Mouse (Mus musculus) embryonic fibroblast, embryonic 13.5 days (primary cell): Measurements from ENCODE around the gene Saa2.

ENCODE experiments used
- CTCF ChIP-seq: IDR thresholded peaks from 2 replicates; pipeline ENCODE4 v1.5.1; 2011; ENCODE audit warnings: mild to moderate bottlenecking, control low read depth, low read length, moderate library complexity, borderline replicate concordance; ENCODE audit not compliant: insufficient read depth
- POLR2A ChIP-seq: IDR thresholded peaks from 2 replicates; pipeline ENCODE4 v1.6.1; 2011; ENCODE audit warnings: low read depth, mild to moderate bottlenecking, control low read depth, low read length, moderate library complexity

GRCm38 (mm10) chr7:46796779-46797178 lies 45.2 kb downstream of the Saa2 start:
- no peak for TF ChIP-seq POLR2A
- no peak for TF ChIP-seq CTCF
